Mouse (Mus musculus): ENCODE measurements at regions not wholly inside any gene's neighbourhood (a gene's known extent, or its start where the extent isn't known, plus 50 kb on each side); places are given as distances from the start of the nearest gene placed in this dataset.

DNA sequence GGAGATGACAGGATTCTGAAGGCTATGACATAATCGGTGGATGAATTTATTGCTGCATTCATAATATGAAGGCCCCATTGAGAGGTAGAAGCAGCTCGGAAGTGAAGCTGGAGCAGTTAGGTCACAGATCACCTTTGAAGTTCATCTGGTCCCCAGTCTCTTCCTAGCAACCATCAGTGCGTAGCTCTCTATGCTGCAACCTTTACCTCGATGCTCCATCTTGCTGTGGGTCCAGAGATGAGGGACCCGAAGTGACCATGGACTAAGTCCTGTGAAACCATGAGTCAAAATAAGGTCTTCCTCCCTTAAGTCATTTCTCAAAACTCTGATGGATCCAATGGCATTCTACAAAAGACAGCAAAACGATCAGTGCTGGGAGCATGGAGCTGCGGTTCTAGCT, 196.2 kb downstream of the 3100002H09Rik start:
- TF ChIP-seq POLR2A (IDR thresholded peaks at IDR 0.05; ENCODE audit: low read depth, low read length) (no peak), CTCF (IDR thresholded peaks at IDR 0.05; ENCODE audit: extremely low read depth, insufficient read depth, insufficient read length, insufficient replicate concordance) (no peak)

Data from spleen, adult 2 months (tissue).